Mouse (Mus musculus) small intestine, adult 2 months (tissue): ENCODE measurements around the gene Tlr12.

ENCODE experiments used
- CTCF ChIP-seq: fragments of 200-500 bp; IDR thresholded peaks from 2 replicates; pipeline ENCODE4 v1.5.1; 2012; ENCODE audit warnings: low read depth, mild to moderate bottlenecking, control low read depth, inconsistent platforms, low read length, moderate library complexity, mixed read lengths; ENCODE audit not compliant: insufficient replicate concordance, insufficient read length; ENCODE audit errors: extremely low read depth
- POLR2A ChIP-seq: fragments of 200-500 bp; IDR thresholded peaks from 2 replicates; pipeline ENCODE4 v1.6.1; 2012; ENCODE audit warnings: low read depth, mild to moderate bottlenecking, control low read depth, inconsistent platforms, low read length, moderate library complexity

GRCm38 (mm10) chr4:128641766-128642717, 23.6 kb upstream of the Tlr12 start:
- no peak for TF ChIP-seq POLR2A
- TF ChIP-seq CTCF: no peak
